Mouse (Mus musculus): ENCODE measurements at regions not wholly inside any gene's neighbourhood (a gene's known extent, or its start where the extent isn't known, plus 50 kb on each side); places are given as distances from the start of the nearest gene placed in this dataset.

DNA sequence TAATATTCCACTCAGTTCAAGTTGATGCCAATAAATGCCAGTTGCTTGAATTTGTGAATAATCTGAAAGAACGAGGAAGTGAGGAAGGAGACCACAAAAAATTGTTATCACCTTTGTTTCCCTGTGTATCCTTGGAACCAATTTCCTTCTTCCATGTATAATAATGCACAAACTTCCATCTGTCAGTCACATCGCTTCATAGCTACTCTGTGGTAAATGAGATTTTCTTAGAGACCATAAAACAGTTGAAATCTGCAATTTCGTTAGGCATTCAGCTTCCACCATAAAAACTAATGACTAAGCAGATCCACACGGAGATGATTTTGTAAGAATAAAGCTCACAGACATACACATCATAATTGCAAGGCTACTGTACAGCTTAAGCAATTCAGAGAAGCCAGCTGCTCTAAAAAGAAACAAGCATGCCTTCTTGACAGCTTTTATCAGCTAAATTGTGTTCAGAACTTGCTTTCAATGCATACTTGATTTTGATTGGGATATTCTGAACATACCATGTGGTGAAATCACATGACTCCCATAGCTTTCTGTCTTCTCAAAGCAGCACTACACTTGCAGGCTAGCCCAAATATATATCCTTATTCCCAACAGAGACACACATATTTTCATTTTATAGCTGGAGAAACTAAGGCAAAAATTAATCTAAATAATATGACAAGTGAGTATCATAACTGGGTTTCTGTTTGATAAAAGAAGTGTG, 232.3 kb upstream of the Dlgap1 start:
- Histone ChIP-seq H3K36me3 (ENCODE audit: control insufficient read depth, insufficient read depth) (no peaks in the 10 kb centered on the region), H3K4me3 (ENCODE audit: low read length) (no peak overlapping the region), H3K9me3 (replicated peaks; ENCODE audit: control insufficient read depth, low read length) (no peaks in the 10 kb centered on the region; the same call in 1 of the 2 replicates), H3K27ac (ENCODE audit: low read length) (no peak overlapping the region), H3K4me1 (ENCODE audit: control insufficient read depth, insufficient read depth, low read length) (no peaks in the 10 kb centered on the region), H3K4me2 (ENCODE audit: low read depth, low read length) (no peak overlapping the region), H3K9ac (ENCODE audit: low read length) (no peak overlapping the region), H3K27me3 (ENCODE audit: control insufficient read depth, insufficient read depth, low read length) (no peaks in the 10 kb centered on the region)
- 61% methylated on average over 4 of the region's 4 CpGs for WGBS
- no peak for ATAC-seq (replicated peaks; ENCODE audit: extremely low read depth, insufficient read depth, low FRiP score)

GRCm38 (mm10) chr17:69769002-69769421, 199.9 kb upstream of the Dlgap1 start:
- WGBS, result 76% methylated on average over 8 of the region's 8 CpGs
- H3K27ac ChIP-seq (ENCODE audit: low read length), result no peak overlapping the region
- no peak overlapping the region for H3K4me2 ChIP-seq (ENCODE audit: low read depth, low read length)
- no peaks in the 10 kb centered on the region for H3K36me3 ChIP-seq (ENCODE audit: control insufficient read depth, insufficient read depth)
- no peaks in the 10 kb centered on the region for H3K27me3 ChIP-seq (ENCODE audit: control insufficient read depth, insufficient read depth, low read length)
- no peak overlapping the region for H3K9ac ChIP-seq (ENCODE audit: low read length)
- no peaks in the 10 kb centered on the region for H3K9me3 ChIP-seq (replicated peaks; ENCODE audit: control insufficient read depth, low read length)
- no peak overlapping the region for H3K4me3 ChIP-seq (ENCODE audit: low read length)
- no peak for ATAC-seq (replicated peaks; ENCODE audit: extremely low read depth, insufficient read depth, low FRiP score)
- H3K4me1 ChIP-seq (ENCODE audit: control insufficient read depth, insufficient read depth, low read length), result no peaks in the 10 kb centered on the region

DNA sequence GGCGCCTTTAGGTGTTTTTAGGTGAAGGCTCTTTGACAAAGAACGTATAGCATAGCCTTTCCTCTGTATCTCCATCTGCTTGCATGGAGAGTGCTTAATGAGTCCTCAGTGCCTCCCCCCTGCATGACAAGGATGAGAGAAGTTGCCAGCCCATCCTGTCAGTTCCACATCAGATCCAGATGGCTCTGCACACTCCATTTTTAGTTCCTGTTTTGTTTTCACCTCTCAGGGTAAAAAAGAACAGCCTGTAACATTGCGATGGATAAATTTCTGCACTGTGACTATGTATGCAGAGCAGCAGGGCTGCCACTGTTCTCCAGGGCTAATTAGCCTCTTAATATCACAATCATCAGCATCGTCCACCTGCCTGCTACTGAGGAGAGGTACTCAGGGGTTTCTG, 198.8 kb upstream of the Dlgap1 start:
- no peaks in the 10 kb centered on the region for H3K36me3 ChIP-seq (ENCODE audit: control insufficient read depth, insufficient read depth)
- no peak for ATAC-seq (replicated peaks; ENCODE audit: extremely low read depth, insufficient read depth, low FRiP score)
- H3K9ac ChIP-seq (ENCODE audit: low read length), result no peak overlapping the region
- H3K4me1 ChIP-seq (ENCODE audit: control insufficient read depth, insufficient read depth, low read length), result no peaks in the 10 kb centered on the region
- 0 out of 2 replicates have a peak, but pooled peaks cover 2% of the 10 kb centered on the region for H3K9me3 ChIP-seq (replicated peaks; ENCODE audit: control insufficient read depth, low read length)
- no peak overlapping the region for H3K4me3 ChIP-seq (ENCODE audit: low read length)
- H3K27ac ChIP-seq (ENCODE audit: low read length), result no peak overlapping the region
- no peaks in the 10 kb centered on the region for H3K27me3 ChIP-seq (ENCODE audit: control insufficient read depth, insufficient read depth, low read length)
- no peak overlapping the region for H3K4me2 ChIP-seq (ENCODE audit: low read depth, low read length)
- 61% methylated on average over 4 of the region's 4 CpGs for WGBS

DNA sequence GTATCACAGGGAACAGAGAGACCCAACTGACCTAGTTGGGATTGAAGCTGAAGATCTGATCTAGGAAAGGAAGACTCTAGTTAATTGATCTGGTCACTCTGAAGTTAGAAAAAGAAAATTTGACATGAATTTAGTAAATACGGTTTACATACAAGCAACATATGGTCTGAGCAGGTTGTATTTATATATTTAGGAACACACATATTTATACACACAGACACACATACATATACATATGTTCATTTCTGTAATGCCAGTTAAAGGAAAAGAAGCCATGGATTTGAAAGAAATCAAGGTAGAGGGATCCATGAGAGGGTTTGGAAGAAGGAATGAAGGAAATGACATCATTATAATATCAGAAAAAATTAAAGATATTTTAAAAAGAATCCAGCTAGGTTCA, 187.7 kb upstream of the Dlgap1 start:
- Histone ChIP-seq H3K4me2 (ENCODE audit: low read depth, low read length) (no peak overlapping the region), H3K4me1 (ENCODE audit: control insufficient read depth, insufficient read depth, low read length) (no peaks in the 10 kb centered on the region), H3K9ac (ENCODE audit: low read length) (no peak overlapping the region), H3K27ac (ENCODE audit: low read length) (no peak overlapping the region), H3K9me3 (replicated peaks; ENCODE audit: control insufficient read depth, low read length) (no peaks in the 10 kb centered on the region), H3K27me3 (ENCODE audit: control insufficient read depth, insufficient read depth, low read length) (no peaks in the 10 kb centered on the region), H3K4me3 (ENCODE audit: low read length) (no peak overlapping the region), H3K36me3 (ENCODE audit: control insufficient read depth, insufficient read depth) (no peaks in the 10 kb centered on the region)
- WGBS, result 86% methylated on average over 1 of the region's 1 CpGs
- no peak for ATAC-seq (replicated peaks; ENCODE audit: extremely low read depth, insufficient read depth, low FRiP score)

DNA sequence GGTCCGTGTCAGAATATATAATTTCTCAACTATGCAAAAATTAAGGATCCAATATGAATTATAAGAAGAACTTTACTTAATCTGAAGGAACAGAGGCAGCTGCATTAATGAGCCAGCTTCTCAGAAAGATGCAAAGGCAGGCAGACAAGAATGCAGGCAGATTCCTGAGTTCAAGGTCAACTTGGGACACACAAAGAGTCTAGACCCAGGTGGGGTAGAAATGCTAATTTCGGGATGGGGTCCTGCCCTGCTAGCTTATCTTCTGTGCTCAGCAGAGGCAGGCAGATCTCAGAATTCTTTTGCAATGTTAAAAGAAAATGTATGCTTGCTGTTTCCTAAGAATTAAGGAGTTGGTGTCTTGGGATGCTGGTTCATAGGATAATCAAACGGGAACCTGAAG, 181.9 kb upstream of the Dlgap1 start:
- WGBS, result 73% methylated on average over 3 of the region's 3 CpGs
- H3K9me3 ChIP-seq (replicated peaks; ENCODE audit: control insufficient read depth, low read length), result no peaks in the 10 kb centered on the region

GRCm38 (mm10) chr17:69821473-69821872, 147.4 kb upstream of the Dlgap1 start:
- Histone ChIP-seq H3K4me2 (ENCODE audit: low read depth, low read length) (no peak overlapping the region), H3K4me3 (ENCODE audit: low read length) (no peak overlapping the region), H3K27me3 (ENCODE audit: control insufficient read depth, insufficient read depth, low read length) (no peaks in the 10 kb centered on the region), H3K9me3 (replicated peaks; ENCODE audit: control insufficient read depth, low read length) (no peaks in the 10 kb centered on the region), H3K9ac (ENCODE audit: low read length) (no peak overlapping the region), H3K36me3 (ENCODE audit: control insufficient read depth, insufficient read depth) (no peaks in the 10 kb centered on the region), H3K27ac (ENCODE audit: low read length) (no peak overlapping the region), H3K4me1 (ENCODE audit: control insufficient read depth, insufficient read depth, low read length) (no peaks in the 10 kb centered on the region)
- 77% methylated on average over 5 of the region's 5 CpGs for WGBS
- no peak for ATAC-seq (replicated peaks; ENCODE audit: extremely low read depth, insufficient read depth, low FRiP score)

More for the DNA sequence above, 181.9 kb upstream of the Dlgap1 start:
- Histone ChIP-seq H3K4me1 (ENCODE audit: control insufficient read depth, insufficient read depth, low read length) (no peaks in the 10 kb centered on the region), H3K4me3 (ENCODE audit: low read length) (no peak overlapping the region), H3K9ac (ENCODE audit: low read length) (no peak overlapping the region), H3K27me3 (ENCODE audit: control insufficient read depth, insufficient read depth, low read length) (no peaks in the 10 kb centered on the region), H3K4me2 (ENCODE audit: low read depth, low read length) (no peak overlapping the region), H3K27ac (ENCODE audit: low read length) (no peak overlapping the region), H3K36me3 (ENCODE audit: control insufficient read depth, insufficient read depth) (no peaks in the 10 kb centered on the region)
- no peak for ATAC-seq (replicated peaks; ENCODE audit: extremely low read depth, insufficient read depth, low FRiP score)

GRCm38 (mm10) chr17:69821901-69822300, 147.0 kb upstream of the Dlgap1 start:
- WGBS, result 76% methylated on average over 2 of the region's 2 CpGs
- Histone ChIP-seq H3K4me3 (ENCODE audit: low read length) (no peak overlapping the region), H3K9ac (ENCODE audit: low read length) (no peak overlapping the region), H3K27me3 (ENCODE audit: control insufficient read depth, insufficient read depth, low read length) (no peaks in the 10 kb centered on the region), H3K36me3 (ENCODE audit: control insufficient read depth, insufficient read depth) (no peaks in the 10 kb centered on the region), H3K27ac (ENCODE audit: low read length) (no peak overlapping the region), H3K4me1 (ENCODE audit: control insufficient read depth, insufficient read depth, low read length) (no peaks in the 10 kb centered on the region), H3K4me2 (ENCODE audit: low read depth, low read length) (no peak overlapping the region), H3K9me3 (replicated peaks; ENCODE audit: control insufficient read depth, low read length) (no peaks in the 10 kb centered on the region)
- ATAC-seq (replicated peaks; ENCODE audit: extremely low read depth, insufficient read depth, low FRiP score), result no peak

- Histone ChIP-seq H3K4me3 (ENCODE audit: low read length) (no peak overlapping the region), H3K9ac (ENCODE audit: low read length) (no peak overlapping the region), H3K27ac (ENCODE audit: low read length) (no peak overlapping the region), H3K36me3 (ENCODE audit: control insufficient read depth, insufficient read depth) (no peaks in the 10 kb centered on the region), H3K4me1 (ENCODE audit: control insufficient read depth, insufficient read depth, low read length) (no peaks in the 10 kb centered on the region), H3K9me3 (replicated peaks; ENCODE audit: control insufficient read depth, low read length) (no peaks in the 10 kb centered on the region), H3K27me3 (ENCODE audit: control insufficient read depth, insufficient read depth, low read length) (no peaks in the 10 kb centered on the region), H3K4me2 (ENCODE audit: low read depth, low read length) (no peak overlapping the region)
- WGBS, result 42% methylated on average over 1 of the region's 1 CpGs
- no peak for ATAC-seq (replicated peaks; ENCODE audit: extremely low read depth, insufficient read depth, low FRiP score)
Measured at GRCm38 (mm10) chr17:69822921-69823320, 146.0 kb upstream of the Dlgap1 start.

- 58% methylated on average over 5 of the region's 5 CpGs for WGBS
- ATAC-seq (replicated peaks; ENCODE audit: extremely low read depth, insufficient read depth, low FRiP score), result no peak
- H3K27me3 ChIP-seq (ENCODE audit: control insufficient read depth, insufficient read depth, low read length), result no peaks in the 10 kb centered on the region
- no peaks in the 10 kb centered on the region for H3K9me3 ChIP-seq (replicated peaks; ENCODE audit: control insufficient read depth, low read length)
- no peaks in the 10 kb centered on the region for H3K4me1 ChIP-seq (ENCODE audit: control insufficient read depth, insufficient read depth, low read length)
- no peak overlapping the region for H3K4me3 ChIP-seq (ENCODE audit: low read length)
- H3K27ac ChIP-seq (ENCODE audit: low read length), result no peak overlapping the region
- H3K9ac ChIP-seq (ENCODE audit: low read length), result no peak overlapping the region
- no peak overlapping the region for H3K4me2 ChIP-seq (ENCODE audit: low read depth, low read length)
- no peaks in the 10 kb centered on the region for H3K36me3 ChIP-seq (ENCODE audit: control insufficient read depth, insufficient read depth)
Measured at GRCm38 (mm10) chr17:69841308-69841707, 127.6 kb upstream of the Dlgap1 start.
